In the genomic region with DNA sequence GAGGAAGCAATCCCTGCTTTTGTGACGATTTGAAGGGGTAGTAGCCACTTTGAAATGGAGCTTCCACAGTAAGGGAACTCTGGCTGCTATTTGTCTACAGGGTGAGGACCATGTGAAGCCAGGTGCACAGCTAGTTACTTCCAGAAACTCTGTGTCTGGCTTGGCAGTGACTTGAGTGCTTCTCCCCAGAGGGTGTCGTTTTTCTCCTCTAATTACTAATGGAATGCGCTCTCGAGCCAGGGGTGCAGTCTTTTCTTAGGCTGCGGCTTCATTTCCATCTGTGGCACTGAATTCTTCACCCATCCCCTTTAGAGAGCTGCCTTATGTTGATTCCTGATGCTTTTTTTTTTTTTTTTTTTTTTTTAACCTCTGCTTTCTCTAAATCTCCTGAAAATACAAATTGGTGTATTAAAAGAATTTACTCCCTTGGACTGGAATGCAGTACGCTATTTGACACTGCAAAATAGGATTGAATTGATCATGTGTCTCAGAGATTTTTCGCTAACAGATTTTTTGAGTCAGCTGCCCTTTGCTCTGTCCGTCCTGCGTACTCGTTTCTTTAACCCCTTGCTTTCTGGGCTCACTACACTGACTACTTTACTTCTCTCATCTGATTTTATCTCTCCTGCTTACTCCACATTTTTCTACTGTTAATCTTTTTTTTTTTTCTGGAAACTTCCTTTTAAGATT, we compare ENCODE assay signal across 8 mouse cellular contexts. TPM values are rescaled to one million over a fixed set of nuclear protein-coding genes. Genes with fewer than 3 reads are reported as not detected.
DNase-seq lines count a peak whose midpoint lies in the region; ATAC-seq lines count a peak whose summit lies in the region.

No protein-coding gene starts in this region.

- H3K36me3 ChIP-seq in lung, embryonic 15.5 days: no peaks in the 10 kb centered on the region
- H3K36me3 ChIP-seq in embryonic facial prominence, embryonic 11.5 days (replicated peaks; ENCODE audit: control insufficient read depth, insufficient read depth, low read depth, low read length): no peaks in the 10 kb centered on the region
- no peaks in the 10 kb centered on the region for H3K36me3 ChIP-seq in hindbrain, embryonic 15.5 days
- H3K36me3 ChIP-seq in liver, embryonic 11.5 days (ENCODE audit: control insufficient read depth, insufficient read depth, low read length): no peaks in the 10 kb centered on the region

- H3K27ac ChIP-seq in lung, embryonic 15.5 days: peak overlapping the region; percentile 77
- H3K27ac ChIP-seq in embryonic facial prominence, embryonic 11.5 days (replicated peaks; ENCODE audit: low read depth, low read length): peak overlapping the region; percentile 31
- no peak overlapping the region for H3K27ac ChIP-seq in hindbrain, embryonic 15.5 days (replicated peaks)
- no peak overlapping the region for H3K27ac ChIP-seq in liver, embryonic 11.5 days (ENCODE audit: low read depth, low read length)

- no peak overlapping the region for H3K4me3 ChIP-seq in lung, embryonic 15.5 days
- H3K4me3 ChIP-seq in embryonic facial prominence, embryonic 11.5 days (ENCODE audit: low read depth, low read length): no peak overlapping the region
- H3K4me3 ChIP-seq in hindbrain, embryonic 15.5 days: no peak overlapping the region
- no peak overlapping the region for H3K4me3 ChIP-seq in liver, embryonic 11.5 days (ENCODE audit: low read depth, low read length)

- no peaks in the 10 kb centered on the region for H3K9me3 ChIP-seq in lung, embryonic 15.5 days
- no peaks in the 10 kb centered on the region for H3K9me3 ChIP-seq in embryonic facial prominence, embryonic 11.5 days (replicated peaks; ENCODE audit: control insufficient read depth, low read length)
- H3K9me3 ChIP-seq in hindbrain, embryonic 15.5 days: no peaks in the 10 kb centered on the region
- H3K9me3 ChIP-seq in liver, embryonic 11.5 days (ENCODE audit: control insufficient read depth, low read length): no peaks in the 10 kb centered on the region

- peaks cover 17% of the 10 kb centered on the region for H3K4me1 ChIP-seq in lung, embryonic 15.5 days
- H3K4me1 ChIP-seq in embryonic facial prominence, embryonic 11.5 days (ENCODE audit: control insufficient read depth, insufficient read depth, low read length): no peaks in the 10 kb centered on the region; the same call in 1 of the 2 replicates
- H3K4me1 ChIP-seq in hindbrain, embryonic 15.5 days (replicated peaks): peaks cover 13% of the 10 kb centered on the region
- H3K4me1 ChIP-seq in liver, embryonic 11.5 days (replicated peaks; ENCODE audit: control insufficient read depth, insufficient read depth, low read length): no peaks in the 10 kb centered on the region

- peak; percentile 55; the same call in 1 of the 2 replicates for ATAC-seq in lung, embryonic 15.5 days (ENCODE audit: borderline replicate concordance, extremely low read depth, low FRiP score, low TSS enrichment)
- ATAC-seq in embryonic facial prominence, embryonic 11.5 days (replicated peaks; ENCODE audit: insufficient number of reproducible peaks, low FRiP score, low TSS enrichment, low read depth): peak; percentile 74; the same call in 1 of the 2 replicates
- ATAC-seq in hindbrain, embryonic 15.5 days (ENCODE audit: low FRiP score, low read depth): no peak
- ATAC-seq in liver, embryonic 11.5 days (replicated peaks; ENCODE audit: low FRiP score): no peak

- peak overlapping the region; percentile 5 for H3K4me2 ChIP-seq in lung, embryonic 15.5 days
- no peak overlapping the region for H3K4me2 ChIP-seq in embryonic facial prominence, embryonic 11.5 days (ENCODE audit: low read depth, low read length)
- H3K4me2 ChIP-seq in hindbrain, embryonic 15.5 days: peak overlapping the region; percentile 27
- no peak overlapping the region for H3K4me2 ChIP-seq in liver, embryonic 11.5 days

- WGBS in lung, embryonic 15.5 days: 8% methylated on average over 10 of the region's 10 CpGs
- 4% methylated on average over 10 of the region's 10 CpGs for WGBS in embryonic facial prominence, embryonic 11.5 days
- WGBS in hindbrain, embryonic 15.5 days: 8% methylated on average over 10 of the region's 10 CpGs
- 25% methylated on average over 10 of the region's 10 CpGs for WGBS in liver, embryonic 11.5 days

- H3K27me3 ChIP-seq in lung, embryonic 15.5 days: no peaks in the 10 kb centered on the region
- no peaks in the 10 kb centered on the region for H3K27me3 ChIP-seq in embryonic facial prominence, embryonic 11.5 days (ENCODE audit: control insufficient read depth, insufficient read depth, low read length)
- no peaks in the 10 kb centered on the region for H3K27me3 ChIP-seq in hindbrain, embryonic 15.5 days
- no peaks in the 10 kb centered on the region for H3K27me3 ChIP-seq in liver, embryonic 11.5 days (replicated peaks; ENCODE audit: control insufficient read depth, insufficient read depth, low read length)

- H3K9ac ChIP-seq in lung, embryonic 15.5 days: no peak overlapping the region
- H3K9ac ChIP-seq in embryonic facial prominence, embryonic 11.5 days (replicated peaks; ENCODE audit: low read length): no peak overlapping the region; the same call in 1 of the 2 replicates
- no peak overlapping the region for H3K9ac ChIP-seq in hindbrain, embryonic 15.5 days
- H3K9ac ChIP-seq in liver, embryonic 11.5 days (ENCODE audit: low read depth, low read length): no peak overlapping the region

- no peak for DNase-seq in lung, postnatal 25 days (ENCODE audit: low spot score)
- peak; percentile 86 for DNase-seq in embryonic facial prominence, embryonic 11.5 days (ENCODE audit: low spot score)
- DNase-seq in retina, postnatal 1 day: peak; percentile 34
- DNase-seq in frontal cortex, postnatal 25 days (ENCODE audit: low spot score in 2 of 2): no peak
- DNase-seq in liver, embryonic 11.5 days (ENCODE audit: low spot score): no peak
- DNase-seq in natural killer cell, adult 2 months (ENCODE audit: low spot score in 2 of 2): no peak

RNA-seq across cellular contexts. Expression of a gene that starts 57.0 kb away (rescaled TPM):
- polyA plus RNA-seq in lung, embryonic 15.5 days (2015; fragmentation: Nextera tagmentation; extraction: Ambion mirVana): 107 and 113 TPM in 2 replicates
- 30.9 and 33.3 TPM in 2 replicates for polyA plus RNA-seq in embryonic facial prominence, embryonic 11.5 days (2014; fragmentation: Nextera tagmentation; extraction: Ambion mirVana)
- polyA plus RNA-seq in hindbrain, embryonic 15.5 days (2015; fragmentation: Nextera tagmentation; extraction: Ambion mirVana): 70.0 and 72.5 TPM in 2 replicates
- 20.5 and 26.9 TPM in 2 replicates for polyA plus RNA-seq in liver, embryonic 11.5 days (2014; fragmentation: Nextera tagmentation; extraction: Ambion mirVana)

Comparison
In these comparisons a context has a peak if more than half of its experiments do, and no peak if none do; other contexts are left out.
1. ATAC-seq: peak in lung, embryonic 15.5 days (single experiment) and embryonic facial prominence, embryonic 11.5 days (single experiment); none in hindbrain, embryonic 15.5 days (single experiment) and liver, embryonic 11.5 days (single experiment).
2. H3K27ac ChIP-seq: peak in lung, embryonic 15.5 days (single experiment) and embryonic facial prominence, embryonic 11.5 days (single experiment); none in hindbrain, embryonic 15.5 days (single experiment) and liver, embryonic 11.5 days (single experiment).
3. H3K4me2 ChIP-seq: peak in lung, embryonic 15.5 days (single experiment) and hindbrain, embryonic 15.5 days (single experiment); none in embryonic facial prominence, embryonic 11.5 days (single experiment) and liver, embryonic 11.5 days (single experiment).
4. DNase-seq: peak in embryonic facial prominence, embryonic 11.5 days (single experiment) and retina, postnatal 1 day (single experiment); none in lung, postnatal 25 days (single experiment), frontal cortex, postnatal 25 days (0 of 2), liver, embryonic 11.5 days (single experiment) and natural killer cell, adult 2 months (0 of 2).